Mouse (Mus musculus) spleen, postnatal 4 days (tissue): ENCODE measurements around the gene Borcs8.

ENCODE experiments used
- DNase-seq, 2 experiments: peaks; one replicate each; pipeline ENCODE4 v3.0.0; 2022; ENCODE audit warnings: low spot score in 2 of 2

Borcs8 gene

GRCm38 (mm10) chr8:70179082-70179481 lies 39.8 kb downstream of the Borcs8 start:
- no peak for DNase-seq

GRCm38 (mm10) chr8:70181212-70181902 lies 42.1 kb downstream of the Borcs8 start:
- DNase-seq = no peak

GRCm38 (mm10) chr8:70181903-70182252 lies 42.6 kb downstream of the Borcs8 start:
- DNase-seq = no peak

- no peak for DNase-seq
Measured at GRCm38 (mm10) chr8:70183194-70183593, 43.9 kb downstream of the Borcs8 start.

- no peak for DNase-seq
Measured at GRCm38 (mm10) chr8:70188707-70189106, 49.4 kb downstream of the Borcs8 start.

GRCm38 (mm10) chr8:70193238-70193637 lies 53.9 kb downstream of the Borcs8 start:
- no peak for DNase-seq

- no peak for DNase-seq
Measured at GRCm38 (mm10) chr8:70194191-70194590, 54.9 kb downstream of the Borcs8 start.

GRCm38 (mm10) chr8:70195762-70196161 lies 56.5 kb downstream of the Borcs8 start:
- DNase-seq = no peak
